Mouse (Mus musculus) hindbrain, embryonic 14.5 days (tissue): Measurements from ENCODE around the gene Rnf186. TPM values are rescaled to one million over a fixed set of nuclear protein-coding genes. Genes with fewer than 3 reads are reported as not detected.

Source experiments
- ATAC-seq: fragments of 200-750 bp; cut with Nextera tagmentation; 2 replicates; pipeline ENCODE4 v1.8.0; 2017; ENCODE audit warnings: moderate number of reproducible peaks, mild to moderate bottlenecking, moderate TSS enrichment, moderate library complexity; ENCODE audit not compliant: low FRiP score
- DNase-seq: peaks from one replicate; pipeline ENCODE4 v3.0.0-alpha.2; 2015; ENCODE audit warnings: low spot score
- H3K27ac ChIP-seq: fragments of 300-500 bp; sonication (generic); 2 replicates; pipeline ENCODE4 v1.5.1; 2014; ENCODE audit warnings: mild to moderate bottlenecking, moderate library complexity
- H3K27me3 ChIP-seq: fragments of 300-500 bp; sonication (generic); 2 replicates; pipeline ENCODE4 v1.6.1; 2014; ENCODE audit warnings: mild to moderate bottlenecking, low read length, mixed read lengths; ENCODE audit not compliant: control insufficient read depth, insufficient read depth
- H3K36me3 ChIP-seq: fragments of 300-500 bp; sonication (generic); replicated peaks from 2 replicates; pipeline ENCODE4 v1.6.1; 2014; ENCODE audit not compliant: control insufficient read depth, insufficient read depth
- H3K4me1 ChIP-seq: fragments of 300-500 bp; sonication (generic); replicated peaks from 2 replicates; pipeline ENCODE4 v1.6.1; 2014; ENCODE audit warnings: antibody characterized with exemption, low read length, mixed read lengths; ENCODE audit not compliant: control insufficient read depth, insufficient read depth
- H3K4me2 ChIP-seq: fragments of 300-500 bp; sonication (generic); replicated peaks from 2 replicates; pipeline ENCODE4 v1.6.1; 2014; ENCODE audit warnings: mild to moderate bottlenecking, moderate library complexity
- H3K4me3 ChIP-seq: fragments of 300-500 bp; sonication (generic); replicated peaks from 2 replicates; pipeline ENCODE4 v1.5.1; 2014; ENCODE audit warnings: mild to moderate bottlenecking, low read length
- H3K9ac ChIP-seq: fragments of 300-500 bp; sonication (generic); 2 replicates; pipeline ENCODE4 v1.6.1; 2014
- H3K9me3 ChIP-seq: fragments of 300-500 bp; sonication (generic); 2 replicates; pipeline ENCODE4 v1.6.1; 2016; ENCODE audit warnings: low read length; ENCODE audit not compliant: control insufficient read depth
- WGBS: fragments of 180-500 bp; shearing (Covaris S2); extraction: QIAGEN DNeasy Blood & Tissue Kit; methylation state at CpG from one replicate; pipeline ENCODE4 v1.1.7; 2014; 5-methylcytosine and 5-hydroxymethylcytosine counted together
- polyA plus RNA-seq: library from polyadenylated mRNA; unstranded; fragments of >200 nt; fragmentation: Nextera tagmentation; extraction: Ambion mirVana; gene quantifications from 2 replicates; pipeline ENCODE4 v1.2.1, GENCODE M21; 2014

The Rnf186 gene
- polyA plus RNA-seq, 1 experiment from 2014 or later, result not detected

GRCm38 (mm10) chr4:139001026-139001425 is 34.1 kb downstream of the Rnf186 start:
- WGBS, result 71% methylated on average over 2 of the region's 2 CpGs

GRCm38 (mm10) chr4:139001433-139001832 is 34.5 kb downstream of the Rnf186 start:
- no peaks in the 10 kb centered on the region; the same call in 1 of the 2 replicates for H3K4me1 ChIP-seq
- H3K4me3 ChIP-seq, result no peak overlapping the region
- no peak for DNase-seq
- H3K27ac ChIP-seq, result no peak overlapping the region
- H3K27me3 ChIP-seq, result no peaks in the 10 kb centered on the region
- H3K36me3 ChIP-seq, result no peaks in the 10 kb centered on the region
- H3K4me2 ChIP-seq, result no peak overlapping the region
- 36% methylated on average over 6 of the region's 6 CpGs for WGBS
- no peak overlapping the region for H3K9ac ChIP-seq
- no peak for ATAC-seq
- no peaks in the 10 kb centered on the region for H3K9me3 ChIP-seq

More at GRCm38 (mm10) chr4:139001026-139001425, 34.1 kb downstream of the Rnf186 start:
- no peaks in the 10 kb centered on the region for H3K9me3 ChIP-seq
- ATAC-seq, result no peak
- no peaks in the 10 kb centered on the region for H3K27me3 ChIP-seq
- no peak for DNase-seq
- H3K36me3 ChIP-seq, result no peaks in the 10 kb centered on the region
- no peaks in the 10 kb centered on the region; the same call in 1 of the 2 replicates for H3K4me1 ChIP-seq
- no peak overlapping the region for H3K9ac ChIP-seq
- H3K4me3 ChIP-seq, result no peak overlapping the region
- H3K4me2 ChIP-seq, result no peak overlapping the region
- H3K27ac ChIP-seq, result no peak overlapping the region

GRCm38 (mm10) chr4:139004067-139004466 is 37.2 kb downstream of the Rnf186 start:
- Histone ChIP-seq H3K27me3 (no peaks in the 10 kb centered on the region), H3K9me3 (no peaks in the 10 kb centered on the region), H3K27ac (no peak overlapping the region), H3K4me3 (no peak overlapping the region), H3K4me2 (no peak overlapping the region), H3K4me1 (peaks cover 8% of the 10 kb centered on the region), H3K36me3 (no peaks in the 10 kb centered on the region), H3K9ac (0 out of 2 replicates have a peak overlapping the region, but pooled peaks have one; percentile 16)
- no peak for DNase-seq
- ATAC-seq, result no peak
- 72% methylated on average over 8 of the region's 8 CpGs for WGBS

GRCm38 (mm10) chr4:139005214-139005613 is 38.3 kb downstream of the Rnf186 start:
- Histone ChIP-seq H3K9me3 (no peaks in the 10 kb centered on the region), H3K36me3 (no peaks in the 10 kb centered on the region), H3K9ac (no peak overlapping the region), H3K4me1 (peaks cover 8% of the 10 kb centered on the region), H3K4me2 (no peak overlapping the region), H3K27me3 (no peaks in the 10 kb centered on the region), H3K27ac (no peak overlapping the region), H3K4me3 (no peak overlapping the region)
- ATAC-seq, result no peak
- DNase-seq, result no peak
- 36% methylated on average over 6 of the region's 6 CpGs for WGBS

- Histone ChIP-seq H3K27me3 (no peaks in the 10 kb centered on the region), H3K9me3 (no peaks in the 10 kb centered on the region), H3K4me2 (no peak overlapping the region), H3K4me1 (peaks cover 8% of the 10 kb centered on the region), H3K36me3 (no peaks in the 10 kb centered on the region), H3K27ac (no peak overlapping the region), H3K9ac (no peak overlapping the region), H3K4me3 (no peak overlapping the region)
- 84% methylated on average over 3 of the region's 3 CpGs for WGBS
- no peak for DNase-seq
- no peak for ATAC-seq
These were observed 40.4 kb downstream of the Rnf186 start for GRCm38 (mm10) chr4:139007353-139007752.

- no peak for DNase-seq
- Histone ChIP-seq H3K4me3 (no peak overlapping the region), H3K9ac (no peak overlapping the region), H3K4me2 (no peak overlapping the region), H3K27ac (no peak overlapping the region), H3K36me3 (no peaks in the 10 kb centered on the region), H3K4me1 (peaks cover 8% of the 10 kb centered on the region), H3K27me3 (no peaks in the 10 kb centered on the region), H3K9me3 (no peaks in the 10 kb centered on the region)
- whole genome bisulfite sequencing, result 40% methylated on average over 6 of the region's 6 CpGs
- ATAC-seq, result no peak
These were observed 41.1 kb downstream of the Rnf186 start for GRCm38 (mm10) chr4:139007981-139008536.

- Histone ChIP-seq H3K27ac (no peak overlapping the region), H3K27me3 (no peaks in the 10 kb centered on the region), H3K4me3 (no peak overlapping the region), H3K9me3 (no peaks in the 10 kb centered on the region), H3K4me2 (no peak overlapping the region), H3K4me1 (peaks cover 8% of the 10 kb centered on the region; the same call in 1 of the 2 replicates), H3K36me3 (no peaks in the 10 kb centered on the region), H3K9ac (no peak overlapping the region)
- 98% methylated on average over 13 of the region's 13 CpGs for WGBS
- no peak for DNase-seq
- ATAC-seq, result no peak
These were observed 44.3 kb downstream of the Rnf186 start for GRCm38 (mm10) chr4:139011201-139011702.

GRCm38 (mm10) chr4:139013281-139013680 is 46.4 kb downstream of the Rnf186 start:
- 93% methylated on average over 11 of the region's 11 CpGs for WGBS
- H3K27ac ChIP-seq, result no peak overlapping the region
- ATAC-seq, result no peak
- peaks cover 2% of the 10 kb centered on the region; the same call in 1 of the 2 replicates for H3K4me1 ChIP-seq
- H3K27me3 ChIP-seq, result no peaks in the 10 kb centered on the region
- no peak overlapping the region for H3K9ac ChIP-seq
- DNase-seq, result no peak
- no peaks in the 10 kb centered on the region for H3K36me3 ChIP-seq
- H3K9me3 ChIP-seq, result no peaks in the 10 kb centered on the region
- no peak overlapping the region for H3K4me3 ChIP-seq
- H3K4me2 ChIP-seq, result no peak overlapping the region

- 82% methylated on average over 6 of the region's 6 CpGs for WGBS
- no peak for DNase-seq
- H3K4me1 ChIP-seq, result 0 out of 2 replicates have a peak, but pooled peaks cover 6% of the 10 kb centered on the region
- ATAC-seq, result no peak
- no peaks in the 10 kb centered on the region for H3K36me3 ChIP-seq
- H3K9ac ChIP-seq, result no peak overlapping the region
- H3K27me3 ChIP-seq, result no peaks in the 10 kb centered on the region
- H3K9me3 ChIP-seq, result no peaks in the 10 kb centered on the region
- H3K4me3 ChIP-seq, result no peak overlapping the region
- H3K4me2 ChIP-seq, result no peak overlapping the region
- H3K27ac ChIP-seq, result no peak overlapping the region
These were observed 47.9 kb downstream of the Rnf186 start for GRCm38 (mm10) chr4:139014793-139015192.
